Mouse (Mus musculus) cerebellum, adult 2 months (tissue): Measurements from ENCODE around the gene Adam11.

Source experiments
- CTCF ChIP-seq: fragments of 200-500 bp; IDR thresholded peaks from 2 replicates; pipeline ENCODE4 v1.5.1; 2011; ENCODE audit warnings: low read depth, mild to moderate bottlenecking, control low read depth, low read length, moderate library complexity, borderline replicate concordance; ENCODE audit not compliant: insufficient read depth
- POLR2A ChIP-seq: fragments of 200-500 bp; IDR thresholded peaks from 2 replicates; pipeline ENCODE4 v1.6.1; 2011; ENCODE audit warnings: low read length, control low read depth, borderline replicate concordance; ENCODE audit not compliant: insufficient read depth

DNA sequence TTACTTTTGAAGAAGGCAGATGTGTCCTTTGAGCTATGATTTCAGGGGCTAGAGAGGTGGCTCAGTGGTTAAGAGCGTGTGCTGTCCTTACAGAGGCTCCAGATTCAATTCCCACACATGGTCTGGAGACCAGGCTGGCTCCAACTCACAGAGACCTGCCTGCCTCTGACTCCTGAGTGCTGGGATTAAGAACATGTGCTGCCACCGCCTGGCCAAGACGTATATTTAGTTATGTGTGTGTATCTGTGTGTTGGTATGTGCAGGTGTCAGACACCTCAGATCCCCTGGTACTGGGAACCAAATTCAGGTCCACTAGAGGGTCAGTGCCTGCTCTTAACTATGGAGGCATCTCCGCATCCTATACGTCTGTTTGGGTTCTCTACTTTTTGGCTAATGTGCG is 26.3 kb upstream of the Adam11 start:
- TF ChIP-seq CTCF, result no peak
- no peak for TF ChIP-seq POLR2A
